Mouse (Mus musculus) liver, embryonic 14.5 days (tissue): ENCODE results near the gene Adcyap1r1.

ENCODE experiments used
- CTCF ChIP-seq: IDR thresholded peaks from 2 replicates; pipeline ENCODE4 v1.5.1; 2016; ENCODE audit warnings: antibody characterized with exemption, low read depth, control low read depth
- EP300 ChIP-seq: IDR thresholded peaks from 2 replicates; pipeline ENCODE4 v1.6.1; 2016; ENCODE audit warnings: antibody characterized with exemption, low read depth

DNA sequence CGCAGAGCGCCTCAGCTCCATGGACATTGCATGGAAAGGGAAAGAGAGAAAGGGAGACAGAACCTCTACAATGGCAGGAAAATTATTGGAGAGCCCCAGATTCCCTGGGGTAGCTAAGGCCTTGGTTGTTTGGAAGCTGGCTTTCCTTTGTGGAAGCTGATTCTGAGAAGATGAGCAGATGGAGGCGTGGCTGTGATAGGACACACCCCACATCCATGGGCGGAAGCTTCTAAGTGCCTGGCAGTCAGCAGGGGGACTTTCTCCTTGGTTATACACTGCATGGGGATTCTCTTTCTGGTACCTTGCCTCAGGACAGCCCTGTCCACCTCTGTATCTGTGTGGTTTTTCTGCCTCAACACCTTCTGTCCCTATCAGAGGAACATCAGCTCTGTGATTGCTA, 33.4 kb downstream of the Adcyap1r1 start:
- no peak for TF ChIP-seq CTCF
- TF ChIP-seq EP300: no peak
